Mouse (Mus musculus) forebrain, embryonic 16.5 days (tissue): ENCODE results near the gene Acvrl1. TPM values are rescaled to one million over a fixed set of nuclear protein-coding genes. Genes with fewer than 3 reads are reported as not detected.

Source experiments
- ATAC-seq: fragments of 200-750 bp; cut with Nextera tagmentation; 2 replicates; pipeline ENCODE4 v1.8.0; 2017; ENCODE audit warnings: mild to moderate bottlenecking, moderate library complexity
- H3K27ac ChIP-seq: fragments of 300-500 bp; sonication (generic); 2 replicates; pipeline ENCODE4 v1.5.1; 2014; ENCODE audit warnings: low read length, control low read depth
- H3K27me3 ChIP-seq: fragments of 300-500 bp; sonication (generic); replicated peaks from 2 replicates; pipeline ENCODE4 v1.6.1; 2014; ENCODE audit warnings: low read length; ENCODE audit not compliant: control insufficient read depth, insufficient read depth
- H3K36me3 ChIP-seq: fragments of 300-500 bp; sonication (generic); 2 replicates; pipeline ENCODE4 v1.6.1; 2014; ENCODE audit not compliant: control insufficient read depth, insufficient read depth
- H3K4me1 ChIP-seq: fragments of 300-500 bp; sonication (generic); replicated peaks from 2 replicates; pipeline ENCODE4 v1.6.1; 2014; ENCODE audit warnings: low read length; ENCODE audit not compliant: control insufficient read depth, insufficient read depth
- H3K4me2 ChIP-seq: fragments of 300-500 bp; sonication (generic); 2 replicates; pipeline ENCODE4 v1.6.1; 2014; ENCODE audit warnings: mild to moderate bottlenecking, low read length, control low read depth
- H3K4me3 ChIP-seq: fragments of 300-500 bp; sonication (generic); replicated peaks from 2 replicates; pipeline ENCODE4 v1.5.1; 2014; ENCODE audit warnings: mild to moderate bottlenecking, low read length, control low read depth
- H3K9ac ChIP-seq: fragments of 300-500 bp; sonication (generic); replicated peaks from 2 replicates; pipeline ENCODE4 v1.6.1; 2014; ENCODE audit warnings: low read depth, low read length, control low read depth
- H3K9me3 ChIP-seq: fragments of 300-500 bp; sonication (generic); 2 replicates; pipeline ENCODE4 v1.6.1; 2016; ENCODE audit warnings: low read length; ENCODE audit not compliant: control insufficient read depth
- WGBS: fragments of 180-500 bp; shearing (Covaris S2); extraction: QIAGEN DNeasy Blood & Tissue Kit; methylation state at CpG from one replicate; pipeline ENCODE4 v1.1.7; 2014; 5-methylcytosine and 5-hydroxymethylcytosine counted together
- polyA plus RNA-seq: library from polyadenylated mRNA; unstranded; fragments of >200 nt; fragmentation: Nextera tagmentation; extraction: Ambion mirVana; gene quantifications from 2 replicates; pipeline ENCODE4 v1.2.1, GENCODE M21; 2015

Gene Acvrl1
- 8.0 and 8.4 TPM in 2 replicates for polyA plus RNA-seq

DNA sequence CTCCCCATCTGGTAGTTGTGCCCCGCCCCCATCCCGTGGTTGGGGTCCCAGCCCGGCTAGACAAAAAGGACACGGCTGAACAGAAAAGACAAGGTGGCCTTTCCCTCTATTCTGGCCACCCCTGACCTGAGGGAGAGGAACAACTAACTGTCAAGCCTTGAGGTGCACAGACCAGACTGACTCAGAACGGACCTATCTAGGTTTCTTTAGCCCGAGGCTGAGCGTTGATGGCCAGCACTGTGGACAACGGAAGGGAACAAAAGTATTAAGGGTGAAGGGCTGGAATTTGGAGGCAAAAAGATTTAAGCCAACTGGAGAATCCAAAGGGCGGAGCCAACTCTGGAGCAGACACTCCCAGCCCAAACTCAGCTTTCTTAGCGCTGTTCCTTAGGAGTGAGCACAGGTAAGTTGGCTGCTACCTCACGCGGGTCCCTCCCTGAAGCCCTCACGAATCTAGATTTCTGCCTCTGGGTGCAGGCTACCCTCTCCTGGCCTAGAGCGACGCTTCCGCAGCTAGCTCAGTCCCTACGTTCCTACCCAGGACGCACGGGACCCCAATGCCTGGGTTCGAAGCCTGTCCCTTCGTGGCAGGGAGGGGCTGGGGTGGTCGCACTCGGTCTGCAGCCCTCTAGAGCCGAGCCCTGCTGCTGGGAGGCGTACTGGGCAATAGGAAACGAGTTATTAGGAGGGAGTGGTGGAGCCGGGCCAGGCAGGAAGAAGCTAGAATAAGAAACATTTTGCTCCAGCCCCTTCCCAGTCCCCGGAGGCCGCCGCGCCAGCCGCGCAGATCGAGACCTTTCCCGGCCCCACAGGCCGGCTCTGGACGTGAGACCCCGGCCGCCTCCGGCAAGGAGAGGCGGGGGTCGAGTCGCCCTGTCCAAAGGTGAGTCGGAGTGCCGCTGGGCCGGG, at the start of gene Acvrl1:
Gene Acvrl1 (plus strand): TSS at position 342 of the 909 bp plus-strand sequence.
- WGBS, result 3% methylated on average over 46 of the region's 46 CpGs
- Histone ChIP-seq H3K9me3 (no peaks in the 10 kb centered on the region), H3K4me3 (peak within 1 kb of the TSS; percentile 20), H3K27ac (no peak within 1 kb of the TSS), H3K4me2 (peak within 1 kb of the TSS; percentile 27; the same call in 1 of the 2 replicates), H3K27me3 (peaks cover 27% of the 10 kb centered on the region), H3K9ac (peak within 1 kb of the TSS; percentile 24; the same call in 1 of the 2 replicates), H3K36me3 (no peaks in the 10 kb centered on the region), H3K4me1 (peaks cover 2% of the 10 kb centered on the region; the same call in 1 of the 2 replicates)
- no peak for ATAC-seq

- Histone ChIP-seq H3K27ac (no peak overlapping the region), H3K9me3 (no peaks in the 10 kb centered on the region), H3K27me3 (peaks cover 19% of the 10 kb centered on the region), H3K9ac (peak overlapping the region; percentile 63), H3K4me1 (peaks cover 31% of the 10 kb centered on the region), H3K4me2 (peak overlapping the region; percentile 91), H3K36me3 (no peaks in the 10 kb centered on the region), H3K4me3 (peak overlapping the region; percentile 55)
- peak; percentile 63 for ATAC-seq
- 3% methylated on average over 24 of the region's 30 CpGs for WGBS
Measured at GRCm38 (mm10) chr15:101078731-101079156, 49.6 kb upstream of the Acvrl1 start.

GRCm38 (mm10) chr15:101080031-101080520, 48.2 kb upstream of the Acvrl1 start:
- Histone ChIP-seq H3K27ac (no peak overlapping the region), H3K4me3 (no peak overlapping the region), H3K4me2 (no peak overlapping the region), H3K9me3 (no peaks in the 10 kb centered on the region), H3K4me1 (peaks cover 31% of the 10 kb centered on the region), H3K27me3 (peaks cover 19% of the 10 kb centered on the region), H3K9ac (no peak overlapping the region), H3K36me3 (no peaks in the 10 kb centered on the region)
- ATAC-seq, result no peak
- 74% methylated on average over 9 of the region's 9 CpGs for WGBS

GRCm38 (mm10) chr15:101081035-101081548, 47.2 kb upstream of the Acvrl1 start:
- ATAC-seq, result no peak
- 79% methylated on average over 7 of the region's 7 CpGs for WGBS

GRCm38 (mm10) chr15:101082236-101082635, 46.1 kb upstream of the Acvrl1 start:
- Histone ChIP-seq H3K4me1 (peaks cover 18% of the 10 kb centered on the region), H3K27me3 (peaks cover 7% of the 10 kb centered on the region; the same call in 1 of the 2 replicates), H3K9ac (no peak overlapping the region), H3K36me3 (no peaks in the 10 kb centered on the region), H3K27ac (no peak overlapping the region), H3K9me3 (no peaks in the 10 kb centered on the region), H3K4me3 (no peak overlapping the region), H3K4me2 (no peak overlapping the region)
- 75% methylated on average over 3 of the region's 4 CpGs for WGBS
- ATAC-seq, result no peak

More at GRCm38 (mm10) chr15:101081035-101081548, 47.2 kb upstream of the Acvrl1 start:
- no peak overlapping the region for H3K27ac ChIP-seq
- H3K36me3 ChIP-seq, result no peaks in the 10 kb centered on the region
- H3K4me2 ChIP-seq, result no peak overlapping the region
- peaks cover 15% of the 10 kb centered on the region for H3K27me3 ChIP-seq
- H3K9me3 ChIP-seq, result no peaks in the 10 kb centered on the region
- H3K4me3 ChIP-seq, result no peak overlapping the region
- no peak overlapping the region for H3K9ac ChIP-seq
- H3K4me1 ChIP-seq, result peaks cover 29% of the 10 kb centered on the region

GRCm38 (mm10) chr15:101084499-101084898, 43.8 kb upstream of the Acvrl1 start:
- ATAC-seq, result no peak
- H3K36me3 ChIP-seq, result no peaks in the 10 kb centered on the region
- no peaks in the 10 kb centered on the region for H3K9me3 ChIP-seq
- H3K27ac ChIP-seq, result no peak overlapping the region
- no peak overlapping the region for H3K4me2 ChIP-seq
- no peaks in the 10 kb centered on the region for H3K27me3 ChIP-seq
- H3K9ac ChIP-seq, result no peak overlapping the region
- 87% methylated on average over 10 of the region's 10 CpGs for WGBS
- H3K4me1 ChIP-seq, result no peaks in the 10 kb centered on the region
- no peak overlapping the region for H3K4me3 ChIP-seq

DNA sequence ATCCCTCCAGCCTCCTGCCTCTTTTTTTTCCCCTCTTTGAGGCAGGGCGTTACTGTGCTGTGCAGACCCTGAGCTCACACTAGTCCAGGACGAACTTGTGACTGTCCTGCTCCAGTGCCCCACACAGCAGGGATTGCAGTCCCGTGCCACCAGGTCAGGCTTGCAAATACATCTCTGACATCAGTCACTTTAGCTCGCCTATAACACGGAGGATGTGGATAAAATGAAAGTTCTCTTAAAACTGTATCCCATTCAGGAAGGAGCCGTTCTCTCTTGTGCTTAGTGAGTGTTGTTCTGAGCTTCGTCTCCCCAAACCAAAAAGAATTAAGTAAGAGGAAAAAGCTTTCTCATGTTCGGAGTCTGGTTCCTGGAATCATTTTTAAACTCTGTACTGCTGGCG, 41.9 kb upstream of the Acvrl1 start:
- Histone ChIP-seq H3K27ac (no peak overlapping the region), H3K27me3 (no peaks in the 10 kb centered on the region), H3K9ac (no peak overlapping the region), H3K36me3 (no peaks in the 10 kb centered on the region), H3K9me3 (no peaks in the 10 kb centered on the region), H3K4me2 (no peak overlapping the region), H3K4me1 (no peaks in the 10 kb centered on the region), H3K4me3 (no peak overlapping the region)
- ATAC-seq, result no peak
- 77% methylated on average over 9 of the region's 9 CpGs for WGBS

DNA sequence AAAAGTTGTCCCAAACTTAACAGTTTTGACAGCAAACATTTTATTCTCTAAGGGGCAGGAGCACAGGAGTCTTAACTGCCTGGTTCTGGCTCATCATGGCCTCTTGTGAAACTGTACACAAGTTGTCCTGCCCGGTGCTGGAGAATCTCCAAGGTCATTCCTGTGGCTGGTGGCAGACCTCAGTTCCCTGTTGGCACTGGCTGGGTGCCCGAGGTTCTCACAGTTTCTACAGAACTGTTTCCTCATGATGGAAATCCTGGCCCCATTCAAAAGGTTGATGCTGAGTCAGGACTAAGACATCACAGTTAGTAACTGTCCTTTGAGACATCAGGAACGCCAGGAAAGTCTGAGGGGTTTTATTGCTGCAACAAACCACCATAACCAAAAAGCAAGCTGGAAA, 41.4 kb upstream of the Acvrl1 start:
- no peaks in the 10 kb centered on the region for H3K4me1 ChIP-seq
- H3K9me3 ChIP-seq, result no peaks in the 10 kb centered on the region
- H3K27ac ChIP-seq, result no peak overlapping the region
- WGBS, result 71% methylated on average over 3 of the region's 3 CpGs
- H3K9ac ChIP-seq, result no peak overlapping the region
- H3K36me3 ChIP-seq, result no peaks in the 10 kb centered on the region
- no peak overlapping the region for H3K4me2 ChIP-seq
- no peak overlapping the region for H3K4me3 ChIP-seq
- H3K27me3 ChIP-seq, result no peaks in the 10 kb centered on the region
- ATAC-seq, result no peak

GRCm38 (mm10) chr15:101088291-101088690, 40.0 kb upstream of the Acvrl1 start:
- Histone ChIP-seq H3K9ac (no peak overlapping the region), H3K4me1 (peaks cover 8% of the 10 kb centered on the region), H3K36me3 (no peaks in the 10 kb centered on the region), H3K9me3 (no peaks in the 10 kb centered on the region), H3K4me3 (no peak overlapping the region), H3K27me3 (no peaks in the 10 kb centered on the region), H3K4me2 (no peak overlapping the region), H3K27ac (no peak overlapping the region)
- ATAC-seq, result no peak
- 30% methylated on average over 4 of the region's 4 CpGs for WGBS
